Mouse (Mus musculus): ENCODE data around the gene Ccdc28b. TPM values are rescaled to one million over a fixed set of nuclear protein-coding genes. Genes with fewer than 3 reads are reported as not detected.

The Ccdc28b gene
- polyA plus RNA-seq, 1 experiment from 2014 or later, result 65.7 TPM

Other genes starting within 250 kb of the Ccdc28b start
- gene Zbtb8a, start 245.8 kb downstream of the Ccdc28b start, polyA plus RNA-seq (2015; fragmentation: Nextera tagmentation; extraction: Ambion mirVana), result 15.7 and 18.0 TPM in 2 replicates
- 4.1 and 4.9 TPM in 2 replicates for gene Zbtb8b, start 183.1 kb downstream of the Ccdc28b start, polyA plus RNA-seq (2015; fragmentation: Nextera tagmentation; extraction: Ambion mirVana)
- gene Bsdc1, start 162.4 kb downstream of the Ccdc28b start, polyA plus RNA-seq (2015; fragmentation: Nextera tagmentation; extraction: Ambion mirVana), result 26.4 and 28.8 TPM in 2 replicates
- gene Tssk3, start 132.9 kb downstream of the Ccdc28b start, polyA plus RNA-seq (2015; fragmentation: Nextera tagmentation; extraction: Ambion mirVana), result not detected in 2 replicates
- not detected in 2 replicates for gene Fam229a, start 132.8 kb downstream of the Ccdc28b start, polyA plus RNA-seq (2015; fragmentation: Nextera tagmentation; extraction: Ambion mirVana)
- gene Marcksl1, start 110.4 kb downstream of the Ccdc28b start, polyA plus RNA-seq (2015; fragmentation: Nextera tagmentation; extraction: Ambion mirVana), result 881 and 886 TPM in 2 replicates
- 264 and 274 TPM in 2 replicates for gene Hdac1, start 81.2 kb downstream of the Ccdc28b start, polyA plus RNA-seq (2015; fragmentation: Nextera tagmentation; extraction: Ambion mirVana)
- gene Lck, start 50.3 kb downstream of the Ccdc28b start, polyA plus RNA-seq (2015; fragmentation: Nextera tagmentation; extraction: Ambion mirVana), result 11.3 and 11.4 TPM in 2 replicates
- gene Fam167b, start 45.4 kb downstream of the Ccdc28b start, polyA plus RNA-seq (2015; fragmentation: Nextera tagmentation; extraction: Ambion mirVana), result 27.8 and 29.1 TPM in 2 replicates
- gene Eif3i, start 23.3 kb downstream of the Ccdc28b start, polyA plus RNA-seq (2015; fragmentation: Nextera tagmentation; extraction: Ambion mirVana), result 287 and 288 TPM in 2 replicates
- gene Tmem234, start 23.3 kb downstream of the Ccdc28b start, polyA plus RNA-seq (2015; fragmentation: Nextera tagmentation; extraction: Ambion mirVana), result 209 and 215 TPM in 2 replicates
- 2.1 and 2.4 TPM in 2 replicates for gene Dcdc2b, start 9.7 kb downstream of the Ccdc28b start, polyA plus RNA-seq (2015; fragmentation: Nextera tagmentation; extraction: Ambion mirVana)
- gene Iqcc, start 4.8 kb downstream of the Ccdc28b start, polyA plus RNA-seq (2015; fragmentation: Nextera tagmentation; extraction: Ambion mirVana), result 29.4 TPM in 2 replicates
- gene Txlna, start 17.1 kb upstream of the Ccdc28b start, polyA plus RNA-seq (2015; fragmentation: Nextera tagmentation; extraction: Ambion mirVana), result 82.1 and 84.4 TPM in 2 replicates
- gene Kpna6, start 48.8 kb upstream of the Ccdc28b start, polyA plus RNA-seq (2015; fragmentation: Nextera tagmentation; extraction: Ambion mirVana), result 18.6 and 18.7 TPM in 2 replicates
- gene Tmem39b, start 72.9 kb upstream of the Ccdc28b start, polyA plus RNA-seq (2015; fragmentation: Nextera tagmentation; extraction: Ambion mirVana), result 20.2 and 21.6 TPM in 2 replicates
- gene Khdrbs1, start 118.4 kb upstream of the Ccdc28b start, polyA plus RNA-seq (2015; fragmentation: Nextera tagmentation; extraction: Ambion mirVana), result 118 and 125 TPM in 2 replicates
- gene Ptp4a2, start 187.3 kb upstream of the Ccdc28b start, polyA plus RNA-seq (2015; fragmentation: Nextera tagmentation; extraction: Ambion mirVana), result 311 and 374 TPM in 2 replicates

Data from kidney, embryonic 15.5 days (tissue).